Mouse (Mus musculus): ENCODE results near the gene Gm44511. TPM values are rescaled to one million over a fixed set of nuclear protein-coding genes. Genes with fewer than 3 reads are reported as not detected.

Gm44511 gene
- polyA plus RNA-seq, 1 experiment, result not detected

- no peaks in the 10 kb centered on the region for H3K79me2 ChIP-seq (ENCODE audit: control insufficient read depth, insufficient read depth)
- H3K4me3 ChIP-seq, result no peak overlapping the region
- no peak overlapping the region for H3ac ChIP-seq (ENCODE audit: control insufficient read depth, insufficient read length)
- no peak for TF ChIP-seq POLR2AphosphoS2 (IDR thresholded peaks at IDR 0.05; ENCODE audit: insufficient read length, low read depth)
- TF ChIP-seq REST (IDR thresholded peaks at IDR 0.05; ENCODE audit: insufficient read depth, insufficient read length), result no peak
- TF ChIP-seq TCF12 (IDR thresholded peaks at IDR 0.05; ENCODE audit: insufficient read depth, poor library complexity, severe bottlenecking), result no peak
- H3K27me3 ChIP-seq (ENCODE audit: control insufficient read depth, insufficient read depth, insufficient read length), result no peaks in the 10 kb centered on the region
- no peaks in the 10 kb centered on the region for H3K36me3 ChIP-seq (ENCODE audit: control insufficient read depth, insufficient read depth)
- no peak overlapping the region for H3K4me2 ChIP-seq (ENCODE audit: low read depth)
These were observed 9.5 kb upstream of the Gm44511 start for GRCm38 (mm10) chr6:128835571-128835970.

- no peaks in the 10 kb centered on the region for H3K79me2 ChIP-seq (ENCODE audit: control insufficient read depth, insufficient read depth)
- H3K4me2 ChIP-seq (ENCODE audit: low read depth), result no peak overlapping the region
- no peak for TF ChIP-seq MYOD1 (IDR thresholded peaks at IDR 0.05; ENCODE audit: control insufficient read depth in 1 of 3, insufficient read length in 2 of 3, low read depth in 2 of 3)
- no peak for TF ChIP-seq CEBPB (IDR thresholded peaks at IDR 0.05; ENCODE audit: insufficient read depth, poor library complexity, severe bottlenecking)
- no peak for TF ChIP-seq E2F4 (IDR thresholded peaks at IDR 0.05; ENCODE audit: insufficient read depth)
- no peak for TF ChIP-seq REST (IDR thresholded peaks at IDR 0.05; ENCODE audit: insufficient read depth, insufficient read length)
- TF ChIP-seq POLR2A (IDR thresholded peaks at IDR 0.05; ENCODE audit: insufficient read length, low read depth), result no peak
- TF ChIP-seq USF1 (IDR thresholded peaks at IDR 0.05; ENCODE audit: low read depth), result no peak
- no peak for TF ChIP-seq MAX (IDR thresholded peaks at IDR 0.05; ENCODE audit: low read depth)
- no peak for TF ChIP-seq MYOG (IDR thresholded peaks at IDR 0.05; ENCODE audit: control insufficient read depth in 1 of 3, insufficient read depth in 1 of 3, insufficient read length in 2 of 3, low read depth in 2 of 3)
- no peaks in the 10 kb centered on the region for H3K36me3 ChIP-seq (ENCODE audit: control insufficient read depth, insufficient read depth)
- H3K27me3 ChIP-seq (ENCODE audit: control insufficient read depth, insufficient read depth, insufficient read length), result no peaks in the 10 kb centered on the region
- H3ac ChIP-seq (ENCODE audit: control insufficient read depth, insufficient read length), result no peak overlapping the region
- H3K4me3 ChIP-seq, result no peak overlapping the region
These were observed 6.9 kb upstream of the Gm44511 start for GRCm38 (mm10) chr6:128833046-128833445.

GRCm38 (mm10) chr6:128829837-128830236, 3.7 kb upstream of the Gm44511 start:
- Histone ChIP-seq H3K79me2 (ENCODE audit: control insufficient read depth, insufficient read depth) (no peaks in the 10 kb centered on the region), H3K36me3 (ENCODE audit: control insufficient read depth, insufficient read depth) (no peaks in the 10 kb centered on the region), H3ac (ENCODE audit: control insufficient read depth, insufficient read length) (no peak overlapping the region), H3K4me3 (no peak overlapping the region), H3K27me3 (ENCODE audit: control insufficient read depth, insufficient read depth, insufficient read length) (no peaks in the 10 kb centered on the region), H3K4me2 (ENCODE audit: low read depth) (no peak overlapping the region)
- TF ChIP-seq TCF12 (IDR thresholded peaks at IDR 0.05; ENCODE audit: insufficient read depth, poor library complexity, severe bottlenecking), result no peak
- no peak for TF ChIP-seq CEBPB (IDR thresholded peaks at IDR 0.05; ENCODE audit: insufficient read depth, poor library complexity, severe bottlenecking)
- TF ChIP-seq E2F4 (IDR thresholded peaks at IDR 0.05; ENCODE audit: insufficient read depth), result no peak
- TF ChIP-seq MYOD1 (IDR thresholded peaks at IDR 0.05; ENCODE audit: control insufficient read depth in 1 of 3, insufficient read length in 2 of 3, low read depth in 2 of 3), result no peak

- H3ac ChIP-seq (ENCODE audit: control insufficient read depth, insufficient read length), result no peak overlapping the region
- no peaks in the 10 kb centered on the region for H3K79me2 ChIP-seq (ENCODE audit: control insufficient read depth, insufficient read depth)
- TF ChIP-seq MYOG (IDR thresholded peaks at IDR 0.05; ENCODE audit: control insufficient read depth in 1 of 3, insufficient read depth in 1 of 3, insufficient read length in 2 of 3, low read depth in 2 of 3) (no peak), E2F4 (IDR thresholded peaks at IDR 0.05; ENCODE audit: insufficient read depth) (no peak), SRF (IDR thresholded peaks at IDR 0.05; ENCODE audit: control insufficient read depth, insufficient read length, low read depth) (no peak), REST (IDR thresholded peaks at IDR 0.05; ENCODE audit: insufficient read depth, insufficient read length) (no peak), CEBPB (IDR thresholded peaks at IDR 0.05; ENCODE audit: insufficient read depth, poor library complexity, severe bottlenecking) (no peak), USF1 (IDR thresholded peaks at IDR 0.05; ENCODE audit: low read depth) (no peak), TCF3 (IDR thresholded peaks at IDR 0.05; ENCODE audit: insufficient read length, low read depth) (no peak), TCF12 (IDR thresholded peaks at IDR 0.05; ENCODE audit: insufficient read depth, poor library complexity, severe bottlenecking) (no peak), POLR2A (IDR thresholded peaks at IDR 0.05; ENCODE audit: insufficient read length, low read depth) (no peak), MYOD1 (IDR thresholded peaks at IDR 0.05; ENCODE audit: control insufficient read depth in 1 of 3, insufficient read length in 2 of 3, low read depth in 2 of 3) (no peak), MAX (IDR thresholded peaks at IDR 0.05; ENCODE audit: low read depth) (no peak), POLR2AphosphoS2 (IDR thresholded peaks at IDR 0.05; ENCODE audit: insufficient read length, low read depth) (no peak)
- H3K36me3 ChIP-seq (ENCODE audit: control insufficient read depth, insufficient read depth), result no peaks in the 10 kb centered on the region
- H3K4me2 ChIP-seq (ENCODE audit: low read depth), result no peak overlapping the region
- H3K27me3 ChIP-seq (ENCODE audit: control insufficient read depth, insufficient read depth, insufficient read length), result no peaks in the 10 kb centered on the region
- no peak overlapping the region for H3K4me3 ChIP-seq
These were observed 666 bp upstream of the Gm44511 start for GRCm38 (mm10) chr6:128826781-128827180.

- no peak overlapping the region for H3ac ChIP-seq (ENCODE audit: control insufficient read depth, insufficient read length)
- H3K27me3 ChIP-seq (ENCODE audit: control insufficient read depth, insufficient read depth, insufficient read length), result no peaks in the 10 kb centered on the region
- H3K4me2 ChIP-seq (ENCODE audit: low read depth), result no peak overlapping the region
- no peak overlapping the region for H3K4me3 ChIP-seq
- no peaks in the 10 kb centered on the region for H3K79me2 ChIP-seq (ENCODE audit: control insufficient read depth, insufficient read depth)
- TF ChIP-seq POLR2AphosphoS2 (IDR thresholded peaks at IDR 0.05; ENCODE audit: insufficient read length, low read depth) (no peak), USF1 (IDR thresholded peaks at IDR 0.05; ENCODE audit: low read depth) (no peak), CEBPB (IDR thresholded peaks at IDR 0.05; ENCODE audit: insufficient read depth, poor library complexity, severe bottlenecking) (no peak), POLR2A (IDR thresholded peaks at IDR 0.05; ENCODE audit: insufficient read length, low read depth) (no peak), TCF12 (IDR thresholded peaks at IDR 0.05; ENCODE audit: insufficient read depth, poor library complexity, severe bottlenecking) (no peak), MYOD1 (IDR thresholded peaks at IDR 0.05; ENCODE audit: control insufficient read depth in 1 of 3, insufficient read length in 2 of 3, low read depth in 2 of 3) (no peak), SRF (IDR thresholded peaks at IDR 0.05; ENCODE audit: control insufficient read depth, insufficient read length, low read depth) (no peak), REST (IDR thresholded peaks at IDR 0.05; ENCODE audit: insufficient read depth, insufficient read length) (no peak), E2F4 (IDR thresholded peaks at IDR 0.05; ENCODE audit: insufficient read depth) (no peak), MYOG (IDR thresholded peaks at IDR 0.05; ENCODE audit: control insufficient read depth in 1 of 3, insufficient read depth in 1 of 3, insufficient read length in 2 of 3, low read depth in 2 of 3) (no peak), TCF3 (IDR thresholded peaks at IDR 0.05; ENCODE audit: insufficient read length, low read depth) (no peak), MAX (IDR thresholded peaks at IDR 0.05; ENCODE audit: low read depth) (no peak)
- no peaks in the 10 kb centered on the region for H3K36me3 ChIP-seq (ENCODE audit: control insufficient read depth, insufficient read depth)
These were observed 7.9 kb downstream of the Gm44511 start for GRCm38 (mm10) chr6:128818083-128818802.
